Mouse (Mus musculus): Measurements from ENCODE around the gene Lhpp.

- TF ChIP-seq CTCF (IDR thresholded peaks at IDR 0.05; ENCODE audit: extremely low read depth, insufficient read depth, low read length) (no peak), POLR2A (IDR thresholded peaks at IDR 0.05; ENCODE audit: extremely low read depth, insufficient read depth, low read length) (no peak)
These were observed 23.3 kb upstream of the Lhpp start for GRCm38 (mm10) chr7:132587167-132587566.
